Mouse (Mus musculus) lung, postnatal 0 days (tissue): ENCODE measurements at regions not wholly inside any gene's neighbourhood (a gene's known extent, or its start where the extent isn't known, plus 50 kb on each side); places are given as distances from the start of the nearest gene placed in this dataset.

ENCODE experiments used
- CTCF ChIP-seq: IDR thresholded peaks from 2 replicates; pipeline ENCODE4 v1.5.1; 2016; ENCODE audit warnings: antibody characterized with exemption, mild to moderate bottlenecking
- EP300 ChIP-seq: IDR thresholded peaks from 2 replicates; pipeline ENCODE4 v1.6.1; 2016; ENCODE audit warnings: antibody characterized with exemption, mild to moderate bottlenecking, control low read depth

- TF ChIP-seq EP300 = no peak
- no peak for TF ChIP-seq CTCF
Measured at GRCm38 (mm10) chr2:171670945-171671547, 372.2 kb downstream of the Cbln4 start.
